Mouse (Mus musculus) embryonic facial prominence, embryonic 11.5 days (tissue): ENCODE measurements at regions not wholly inside any gene's neighbourhood (a gene's known extent, or its start where the extent isn't known, plus 50 kb on each side); places are given as distances from the start of the nearest gene placed in this dataset.

Experiments used
- ATAC-seq: fragments of 200-750 bp; cut with Nextera tagmentation; replicated peaks from 2 replicates; pipeline ENCODE4 v1.8.0; 2017; ENCODE audit warnings: low read depth; ENCODE audit not compliant: insufficient number of reproducible peaks, low FRiP score, low TSS enrichment
- DNase-seq: peaks from one replicate; pipeline ENCODE4 v3.0.0-alpha.2; 2015; ENCODE audit warnings: low spot score
- H3K27ac ChIP-seq: fragments of 300-500 bp; sonication (generic); replicated peaks from 2 replicates; pipeline ENCODE4 v1.5.1; 2014; ENCODE audit warnings: mild to moderate bottlenecking, low read depth, low read length, control low read depth
- H3K27me3 ChIP-seq: fragments of 300-500 bp; sonication (generic); 2 replicates; pipeline ENCODE4 v1.6.1; 2014; ENCODE audit warnings: mild to moderate bottlenecking, low read length, moderate library complexity, mixed read lengths; ENCODE audit not compliant: control insufficient read depth, insufficient read depth
- H3K36me3 ChIP-seq: fragments of 300-500 bp; sonication (generic); replicated peaks from 2 replicates; pipeline ENCODE4 v1.6.1; 2014; ENCODE audit warnings: low read depth, mild to moderate bottlenecking, low read length, moderate library complexity, mixed read lengths; ENCODE audit not compliant: control insufficient read depth, insufficient read depth
- H3K4me1 ChIP-seq: fragments of 300-500 bp; sonication (generic); 2 replicates; pipeline ENCODE4 v1.6.1; 2014; ENCODE audit warnings: low read length, mixed read lengths; ENCODE audit not compliant: control insufficient read depth, insufficient read depth
- H3K4me2 ChIP-seq: fragments of 300-500 bp; sonication (generic); 2 replicates; pipeline ENCODE4 v1.6.1; 2014; ENCODE audit warnings: low read depth, mild to moderate bottlenecking, control low read depth, low read length, moderate library complexity
- H3K4me3 ChIP-seq: fragments of 300-500 bp; sonication (generic); 2 replicates; pipeline ENCODE4 v1.5.1; 2014; ENCODE audit warnings: low read depth, low read length, control low read depth
- H3K9ac ChIP-seq: fragments of 300-500 bp; sonication (generic); replicated peaks from 2 replicates; pipeline ENCODE4 v1.6.1; 2014; ENCODE audit warnings: mild to moderate bottlenecking, control low read depth, low read length
- H3K9me3 ChIP-seq: fragments of 300-500 bp; sonication (generic); replicated peaks from 2 replicates; pipeline ENCODE4 v1.6.1; 2016; ENCODE audit warnings: mild to moderate bottlenecking, low read length, inconsistent platforms, mixed read lengths; ENCODE audit not compliant: control insufficient read depth
- WGBS: fragments of 180-500 bp; shearing (Covaris S2); extraction: QIAGEN DNeasy Blood & Tissue Kit; methylation state at CpG from one replicate; pipeline ENCODE4 v1.1.7; 2014; 5-methylcytosine and 5-hydroxymethylcytosine counted together

DNA sequence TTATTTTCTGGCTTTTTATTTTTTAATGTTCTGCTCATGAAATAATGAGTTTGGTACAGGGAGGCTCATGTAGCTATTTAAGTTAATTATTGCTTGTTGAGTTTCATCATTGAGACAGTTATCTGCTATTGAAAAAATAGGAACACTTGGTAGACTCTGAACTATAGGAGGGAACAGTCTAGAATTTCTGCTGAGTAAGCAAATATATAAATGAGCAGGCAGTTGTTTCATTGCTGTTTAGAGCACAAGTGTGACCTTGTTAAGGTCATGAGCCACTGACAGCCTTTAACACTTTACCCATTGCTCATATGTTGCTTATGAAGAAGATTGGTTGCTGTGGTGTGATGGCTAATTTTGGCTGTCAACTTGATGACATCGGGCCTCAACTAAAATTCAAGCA lies 270.0 kb downstream of the Adgrg6 start:
- H3K4me1 ChIP-seq = no peaks in the 10 kb centered on the region
- 88% methylated on average over 1 of the region's 1 CpGs for WGBS
- no peaks in the 10 kb centered on the region for H3K27me3 ChIP-seq
- DNase-seq (no peak), ATAC-seq (no peak)
- H3K36me3 ChIP-seq = no peaks in the 10 kb centered on the region
- H3K4me2 ChIP-seq = no peak overlapping the region
- no peak overlapping the region for H3K4me3 ChIP-seq
- H3K9me3 ChIP-seq = no peaks in the 10 kb centered on the region
- H3K27ac ChIP-seq = no peak overlapping the region
- no peak overlapping the region for H3K9ac ChIP-seq

DNA sequence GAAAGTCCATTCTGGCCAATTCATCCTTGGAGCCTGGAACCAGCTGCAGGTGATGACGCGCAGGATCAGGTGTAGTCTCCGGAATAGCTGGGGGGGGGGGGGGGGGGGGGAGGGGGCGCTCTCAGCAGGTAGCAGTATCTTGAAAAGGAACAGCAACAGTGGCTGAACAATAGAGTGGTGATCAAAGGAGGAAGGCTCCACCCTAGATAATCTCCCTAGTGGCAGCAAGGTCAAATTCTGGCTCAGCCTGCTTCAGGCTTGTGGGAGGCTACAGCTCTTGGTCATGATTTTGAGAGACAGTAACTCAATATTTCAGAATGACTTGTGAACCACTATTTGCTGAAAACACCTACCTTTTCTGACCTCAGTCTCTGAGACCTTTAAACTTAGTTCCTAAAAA lies 275.5 kb downstream of the Adgrg6 start:
- Histone ChIP-seq H3K9ac (no peak overlapping the region), H3K27me3 (no peaks in the 10 kb centered on the region), H3K36me3 (no peaks in the 10 kb centered on the region), H3K4me3 (no peak overlapping the region), H3K9me3 (no peaks in the 10 kb centered on the region), H3K4me1 (no peaks in the 10 kb centered on the region), H3K27ac (no peak overlapping the region), H3K4me2 (no peak overlapping the region)
- DNase-seq (no peak), ATAC-seq (no peak)
- 30% methylated on average over 2 of the region's 4 CpGs for WGBS

DNA sequence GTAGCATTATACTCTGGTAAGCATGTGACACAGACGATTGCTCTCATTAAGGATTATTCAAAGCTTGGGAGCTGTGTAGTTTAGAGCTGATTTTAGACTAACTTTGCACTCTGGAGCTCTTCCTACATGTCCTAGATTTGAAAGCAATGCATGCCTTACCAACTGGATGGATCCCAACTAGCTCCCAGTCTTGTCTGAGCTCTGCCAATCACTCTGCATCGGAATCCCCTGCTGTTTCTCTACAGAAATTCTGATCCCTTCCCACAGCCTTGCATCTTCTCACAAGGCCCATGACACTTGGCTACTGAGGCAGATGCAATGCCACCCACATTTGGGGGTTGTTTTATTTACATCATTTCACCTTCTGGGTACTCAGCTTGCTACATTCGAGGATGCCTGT lies 277.8 kb downstream of the Adgrg6 start:
- Histone ChIP-seq H3K36me3 (no peaks in the 10 kb centered on the region), H3K9ac (no peak overlapping the region), H3K9me3 (no peaks in the 10 kb centered on the region), H3K27ac (no peak overlapping the region), H3K27me3 (no peaks in the 10 kb centered on the region), H3K4me1 (no peaks in the 10 kb centered on the region), H3K4me2 (no peak overlapping the region), H3K4me3 (no peak overlapping the region)
- 83% methylated on average over 3 of the region's 3 CpGs for WGBS
- ATAC-seq (no peak), DNase-seq (no peak)

DNA sequence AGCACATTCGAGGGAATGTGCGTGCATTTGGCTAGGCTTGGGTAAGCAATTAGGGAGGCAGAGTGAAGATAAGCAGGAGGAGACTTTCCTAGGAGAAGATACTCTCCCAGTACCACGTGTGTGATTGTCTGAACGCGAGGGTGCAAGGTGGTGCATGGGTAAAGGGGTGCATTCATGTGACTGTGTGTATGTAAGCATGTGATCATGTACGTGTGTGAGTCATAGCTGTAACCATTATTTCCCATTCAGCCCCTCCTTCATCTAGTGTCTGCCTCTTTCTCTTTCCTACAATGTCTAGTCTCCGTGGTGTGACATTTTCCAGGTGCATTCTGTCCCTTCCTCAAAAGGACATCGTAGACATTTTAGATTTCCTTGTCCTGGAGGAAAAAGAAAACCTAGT lies 273.8 kb downstream of the Hivep2 start:
- ATAC-seq = no peak
- H3K27ac ChIP-seq = no peak overlapping the region
- no peak overlapping the region for H3K4me3 ChIP-seq
- H3K4me1 ChIP-seq = no peaks in the 10 kb centered on the region
- no peaks in the 10 kb centered on the region for H3K36me3 ChIP-seq
- H3K9me3 ChIP-seq = no peaks in the 10 kb centered on the region
- DNase-seq = no peak
- H3K4me2 ChIP-seq = no peak overlapping the region
- H3K27me3 ChIP-seq = no peaks in the 10 kb centered on the region
- WGBS = 92% methylated on average over 8 of the region's 8 CpGs
- no peak overlapping the region for H3K9ac ChIP-seq

DNA sequence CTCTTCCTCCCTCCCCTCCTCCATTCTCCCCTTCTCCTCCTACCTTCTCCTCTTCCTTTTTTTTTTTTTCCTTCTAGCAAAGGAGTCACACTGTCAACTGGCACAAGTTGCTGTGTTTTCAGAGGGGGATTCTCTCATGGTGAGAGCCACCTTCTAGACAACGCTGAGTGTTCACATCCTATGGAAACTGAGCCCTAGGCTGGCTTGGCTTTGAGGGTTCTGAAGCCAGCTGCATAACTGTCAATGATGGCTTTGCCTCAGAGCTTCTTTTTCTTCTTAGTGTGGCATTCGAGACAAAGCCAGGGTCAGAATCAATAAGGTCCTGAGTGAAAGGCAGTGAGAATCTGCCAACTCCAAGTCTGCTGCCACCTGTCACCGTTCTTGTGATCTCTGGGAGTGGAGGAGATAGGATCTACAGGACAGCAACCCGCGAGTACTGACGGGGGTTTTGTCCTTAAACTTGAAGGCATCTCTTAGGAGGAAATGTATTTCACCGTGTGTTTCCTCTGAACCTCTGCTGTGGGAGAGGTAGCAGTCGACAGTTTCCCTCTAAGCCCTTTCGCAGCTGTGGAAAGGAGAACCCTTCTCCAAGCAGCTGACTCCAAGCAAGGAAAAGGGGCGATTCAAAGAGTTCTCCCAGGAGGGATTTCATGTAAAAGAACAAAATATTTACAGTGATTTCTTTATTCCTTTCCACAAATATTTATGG lies 269.2 kb downstream of the Hivep2 start:
- DNase-seq (no peak), ATAC-seq (no peak)
- 77% methylated on average over 10 of the region's 10 CpGs for WGBS
- Histone ChIP-seq H3K4me2 (no peak overlapping the region), H3K36me3 (no peaks in the 10 kb centered on the region), H3K27ac (no peak overlapping the region), H3K9me3 (no peaks in the 10 kb centered on the region), H3K27me3 (no peaks in the 10 kb centered on the region), H3K4me1 (no peaks in the 10 kb centered on the region), H3K4me3 (no peak overlapping the region), H3K9ac (no peak overlapping the region)

DNA sequence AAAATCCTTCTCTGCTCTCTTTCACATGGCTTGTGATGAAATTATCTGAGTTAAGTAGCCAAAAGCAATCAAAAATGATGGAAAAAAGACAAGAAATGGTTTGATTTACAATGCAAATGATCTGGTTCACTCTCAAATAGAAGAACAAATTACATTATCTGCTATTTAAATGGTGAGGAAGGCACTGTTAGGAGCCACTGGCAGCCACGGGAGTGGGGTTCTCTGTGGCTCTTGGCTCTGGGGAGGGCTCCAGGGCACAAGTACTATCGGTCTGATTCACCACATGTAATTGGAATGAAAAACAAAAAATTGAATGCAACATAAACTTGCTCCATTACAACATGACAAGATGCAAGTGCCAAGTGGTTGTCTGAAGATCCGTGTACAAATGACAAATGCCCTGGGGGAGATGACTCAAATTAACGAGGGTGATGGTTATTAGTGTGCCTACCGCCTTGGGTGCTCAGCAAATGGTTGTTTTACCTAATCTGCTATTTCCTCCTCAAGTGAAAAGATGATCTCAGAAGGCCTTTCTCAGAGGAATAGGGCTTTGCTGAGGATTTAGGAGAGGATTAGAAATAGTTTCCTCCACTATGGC lies 268.2 kb downstream of the Hivep2 start:
- ATAC-seq (no peak), DNase-seq (no peak)
- H3K36me3 ChIP-seq = no peaks in the 10 kb centered on the region
- no peaks in the 10 kb centered on the region for H3K4me1 ChIP-seq
- 52% methylated on average over 5 of the region's 5 CpGs for WGBS
- H3K9me3 ChIP-seq = no peaks in the 10 kb centered on the region
- no peak overlapping the region for H3K27ac ChIP-seq
- no peak overlapping the region for H3K4me3 ChIP-seq
- H3K27me3 ChIP-seq = no peaks in the 10 kb centered on the region
- H3K4me2 ChIP-seq = no peak overlapping the region
- no peak overlapping the region for H3K9ac ChIP-seq

DNA sequence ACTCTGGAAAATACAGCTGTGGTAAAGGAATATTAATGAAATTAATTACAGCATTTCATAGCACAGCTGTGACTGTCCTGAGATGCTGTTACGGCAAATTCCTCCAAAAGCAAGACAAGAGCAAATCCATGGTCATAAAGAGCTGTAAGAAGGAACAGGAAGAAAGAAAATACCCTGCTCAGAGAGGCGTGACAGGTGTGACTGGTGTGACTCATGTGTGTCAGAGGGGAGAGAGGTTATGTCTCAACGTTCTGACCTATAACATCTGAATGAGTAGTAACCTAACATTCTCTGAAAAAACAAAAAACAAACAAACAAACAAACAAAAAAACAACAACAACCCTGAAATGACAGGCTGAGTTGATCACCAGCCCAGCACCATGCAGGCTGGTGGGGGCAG lies 267.5 kb downstream of the Hivep2 start:
- H3K4me1 ChIP-seq = no peaks in the 10 kb centered on the region
- H3K27me3 ChIP-seq = no peaks in the 10 kb centered on the region
- WGBS = 76% methylated on average over 3 of the region's 3 CpGs
- H3K36me3 ChIP-seq = no peaks in the 10 kb centered on the region
- no peak overlapping the region for H3K4me2 ChIP-seq
- no peak for ATAC-seq
- H3K9me3 ChIP-seq = no peaks in the 10 kb centered on the region
- DNase-seq = no peak
- no peak overlapping the region for H3K27ac ChIP-seq
- no peak overlapping the region for H3K9ac ChIP-seq
- H3K4me3 ChIP-seq = no peak overlapping the region

DNA sequence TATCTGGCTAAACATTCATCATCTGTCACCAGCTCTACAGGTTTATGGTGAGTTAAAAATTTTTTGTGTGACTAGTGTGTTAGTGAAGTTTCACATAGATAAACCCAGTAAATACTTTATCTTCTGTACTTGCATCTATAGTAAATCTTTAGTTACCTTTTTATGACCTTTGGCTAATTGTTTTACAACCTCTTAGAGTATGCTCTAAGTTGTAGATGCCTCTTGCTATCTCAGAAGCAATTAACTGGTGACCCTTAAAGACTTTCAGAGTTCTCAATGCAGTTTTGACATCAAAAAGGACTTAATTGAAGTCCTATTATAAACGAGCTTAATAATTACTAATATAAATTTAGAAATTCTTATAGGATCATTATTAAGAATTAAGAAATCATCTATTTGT lies 265.6 kb downstream of the Hivep2 start:
- no peaks in the 10 kb centered on the region for H3K36me3 ChIP-seq
- H3K9me3 ChIP-seq = no peaks in the 10 kb centered on the region
- H3K27ac ChIP-seq = no peak overlapping the region
- DNase-seq (no peak), ATAC-seq (no peak)
- no peak overlapping the region for H3K4me2 ChIP-seq
- H3K4me1 ChIP-seq = no peaks in the 10 kb centered on the region
- H3K27me3 ChIP-seq = no peaks in the 10 kb centered on the region
- no peak overlapping the region for H3K9ac ChIP-seq
- 76% methylated on average over 1 of the region's 1 CpGs for WGBS
- no peak overlapping the region for H3K4me3 ChIP-seq
